Mouse (Mus musculus): ENCODE measurements around the gene Tango6.

GRCm38 (mm10) chr8:106644957-106645356 is 37.9 kb upstream of the Tango6 start:
- TF ChIP-seq POLR2A (IDR thresholded peaks at IDR 0.05; ENCODE audit: insufficient read length, low read depth) (no peak), MYOD1 (IDR thresholded peaks at IDR 0.05; ENCODE audit: control insufficient read depth in 1 of 3, insufficient read length in 2 of 3, low read depth in 2 of 3) (no peak), MAX (IDR thresholded peaks at IDR 0.05; ENCODE audit: low read depth) (no peak)
